8 mouse cellular contexts compared by ENCODE assay signal in the genomic region with DNA sequence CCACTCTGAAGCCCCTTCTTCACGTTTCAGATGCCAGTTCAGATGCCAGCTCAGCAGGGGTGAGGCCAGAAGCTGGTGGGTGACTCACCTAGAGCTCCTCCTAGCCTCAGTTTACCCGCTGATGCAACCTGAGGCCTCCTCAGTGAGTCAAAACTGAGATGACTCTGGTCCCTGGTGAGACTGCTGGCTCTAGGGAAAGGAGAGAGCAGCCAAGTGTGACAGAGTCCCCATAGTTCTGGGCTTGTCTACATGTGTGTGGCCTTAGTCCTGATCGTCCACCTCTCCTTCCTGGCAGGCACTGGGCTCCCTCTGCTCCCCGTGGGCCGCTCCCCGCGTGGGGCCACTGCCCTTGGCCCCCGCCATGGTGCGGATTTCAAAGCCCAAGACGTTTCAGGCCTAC. TPM values are rescaled to one million over a fixed set of nuclear protein-coding genes. Genes with fewer than 3 reads are reported as not detected.
DNase-seq lines count a peak whose midpoint lies in the region; ATAC-seq and TF ChIP-seq lines count a peak whose summit lies in the region.

No protein-coding gene starts in this region.

- intact Hi-C loops in left cerebral cortex, adult 2 months (cut with DNase I): loop anchor here (2.0 to 5.0 kb wide), 3 partner anchors 15 to 125 kb away; no protein-coding TSS in a partner anchor
- intact Hi-C loops in left cerebral cortex, postnatal 36 days (cut with DNase I): loop anchor here (2.0 to 5.0 kb wide), 2 partner anchors 17 to 75 kb away; no protein-coding TSS in a partner anchor

- H3K27ac ChIP-seq in left cerebral cortex, adult 2 months: peak overlapping the region; percentile 99
- peak overlapping the region; percentile 80 for H3K27ac ChIP-seq in heart, embryonic 13.5 days (replicated peaks)
- peak overlapping the region; percentile 54 for H3K27ac ChIP-seq in olfactory bulb, adult 2 months (ENCODE audit: insufficient read depth, low read depth, low read length)

- H3K27me3 ChIP-seq in heart, embryonic 13.5 days (replicated peaks): no peaks in the 10 kb centered on the region

- H3K4me2 ChIP-seq in heart, embryonic 13.5 days: peak overlapping the region; percentile 91

- 54% methylated on average over 9 of the region's 10 CpGs for WGBS in heart, embryonic 13.5 days
- 28% methylated on average over 10 of the region's 10 CpGs for WGBS in olfactory bulb, adult 2 months

- peaks cover 24% of the 10 kb centered on the region for H3K36me3 ChIP-seq in heart, embryonic 13.5 days

- no peak for DNase-seq in left cerebral cortex, adult 2 months (ENCODE audit: extremely low spot score in 1 of 2, low spot score in 2 of 2)
- no peak for DNase-seq in left cerebral cortex, postnatal 36 days (ENCODE audit: low spot score in 2 of 2)
- DNase-seq in cerebellum, adult 8-10 months: peak; percentile 54
- peak; percentile 36 to 49 for DNase-seq in kidney, postnatal 36 days
- no peak for DNase-seq in spleen, adult 12 weeks (ENCODE audit: low spot score)
- no peak for DNase-seq in frontal cortex, postnatal 36 days (ENCODE audit: low spot score in 2 of 2)

- no peak for ATAC-seq in heart, embryonic 13.5 days (ENCODE audit: extremely low read depth, insufficient number of reproducible peaks, low FRiP score, low TSS enrichment)

- H3K4me1 ChIP-seq in heart, embryonic 13.5 days: peaks cover 53% of the 10 kb centered on the region
- peaks cover 28% of the 10 kb centered on the region for H3K4me1 ChIP-seq in olfactory bulb, adult 2 months (ENCODE audit: control insufficient read depth, insufficient read depth, low read length)

- H3K9ac ChIP-seq in heart, embryonic 13.5 days: peak overlapping the region; percentile 98

- TF ChIP-seq CTCF in left cerebral cortex, adult 2 months (IDR thresholded peaks at IDR 0.05): no peak
- TF ChIP-seq CTCF in olfactory bulb, adult 2 months (IDR thresholded peaks at IDR 0.05; ENCODE audit: insufficient read depth, low read depth, low read length): no peak

- TF ChIP-seq POLR2A in olfactory bulb, adult 2 months (IDR thresholded peaks at IDR 0.05; ENCODE audit: insufficient read depth, low read depth, low read length): no peak

- peak overlapping the region; percentile 70 for H3K4me3 ChIP-seq in left cerebral cortex, adult 2 months
- peak overlapping the region; percentile 81 for H3K4me3 ChIP-seq in heart, embryonic 13.5 days
- H3K4me3 ChIP-seq in olfactory bulb, adult 2 months (ENCODE audit: insufficient read depth, low read depth, low read length): peak overlapping the region; percentile 68

- no peaks in the 10 kb centered on the region for H3K9me3 ChIP-seq in heart, embryonic 13.5 days

RNA-seq across cellular contexts. Expression of a gene that starts 0.7 kb away (rescaled TPM):
- total RNA-seq in left cerebral cortex, adult 2 months (2021): 100 to 1,000 TPM; 312 to 323 TPM
- 100 to 1,000 TPM; 303 to 345 TPM for total RNA-seq in left cerebral cortex, postnatal 36 days (2021)
- polyA plus RNA-seq in heart, embryonic 13.5 days (2015; fragmentation: Nextera tagmentation; extraction: Ambion mirVana): 79.1 and 86.2 TPM in 2 replicates
- polyA plus RNA-seq in olfactory bulb, adult 2 months (2012; ENCODE audit: insufficient read depth, insufficient read length, low replicate concordance, missing spikeins): not detected in 2 replicates

RNA-seq across cellular contexts. Expression of a gene that starts 3.8 kb away (rescaled TPM):
- 1 to 10 TPM; 1.1 to 1.2 TPM for total RNA-seq in left cerebral cortex, adult 2 months (2021)
- total RNA-seq in left cerebral cortex, postnatal 36 days (2021): under 1 TPM; 0.54 to 0.68 TPM
- polyA plus RNA-seq in heart, embryonic 13.5 days (2015; fragmentation: Nextera tagmentation; extraction: Ambion mirVana): 0.32 and 0.33 TPM in 2 replicates
- not detected in 2 replicates for polyA plus RNA-seq in olfactory bulb, adult 2 months (2012; ENCODE audit: insufficient read depth, insufficient read length, low replicate concordance, missing spikeins)

RNA-seq across cellular contexts. Expression of a gene that starts 11.3 kb away (rescaled TPM):
- total RNA-seq in left cerebral cortex, adult 2 months (2021): 1 to 10 TPM; 2.4 to 3.4 TPM
- total RNA-seq in left cerebral cortex, postnatal 36 days (2021): 1 to 10 TPM in 1 of 2 experiments, under 1 TPM in 1; 0.99 to 3.0 TPM
- 1.2 and 1.4 TPM in 2 replicates for polyA plus RNA-seq in heart, embryonic 13.5 days (2015; fragmentation: Nextera tagmentation; extraction: Ambion mirVana)
- polyA plus RNA-seq in olfactory bulb, adult 2 months (2012; ENCODE audit: insufficient read depth, insufficient read length, low replicate concordance, missing spikeins): not detected in 2 replicates

RNA-seq across cellular contexts. Expression of a gene that starts 14.8 kb away (rescaled TPM):
- 10 to 100 TPM; 50.4 TPM for total RNA-seq in left cerebral cortex, adult 2 months (2021)
- total RNA-seq in left cerebral cortex, postnatal 36 days (2021): 10 to 100 TPM; 47.5 to 49.9 TPM
- 151 and 166 TPM in 2 replicates for polyA plus RNA-seq in heart, embryonic 13.5 days (2015; fragmentation: Nextera tagmentation; extraction: Ambion mirVana)
- not detected in 2 replicates for polyA plus RNA-seq in olfactory bulb, adult 2 months (2012; ENCODE audit: insufficient read depth, insufficient read length, low replicate concordance, missing spikeins)

RNA-seq across cellular contexts. Expression of a gene that starts 18.1 kb away (rescaled TPM):
- total RNA-seq in left cerebral cortex, adult 2 months (2021): 100 to 1,000 TPM; 155 to 166 TPM
- total RNA-seq in left cerebral cortex, postnatal 36 days (2021): 100 to 1,000 TPM; 148 to 172 TPM
- polyA plus RNA-seq in heart, embryonic 13.5 days (2015; fragmentation: Nextera tagmentation; extraction: Ambion mirVana): 57.5 and 65.5 TPM in 2 replicates
- polyA plus RNA-seq in olfactory bulb, adult 2 months (2012; ENCODE audit: insufficient read depth, insufficient read length, low replicate concordance, missing spikeins): 208 and 343 TPM in 2 replicates

Comparison
In these comparisons a context has a peak if more than half of its experiments do, and no peak if none do; other contexts are left out.
1. DNase-seq: peak in cerebellum, adult 8-10 months (single experiment) and kidney, postnatal 36 days (2 of 2); none in left cerebral cortex, adult 2 months (0 of 2), left cerebral cortex, postnatal 36 days (0 of 2), spleen, adult 12 weeks (single experiment) and frontal cortex, postnatal 36 days (0 of 2).
2. Peak in every context shown above with its lines, with median percentiles within 50 percentile points of each other: H3K27ac ChIP-seq and H3K4me3 ChIP-seq.